Mouse (Mus musculus): ENCODE data around the gene Rwdd4a.

The Rwdd4a gene

GRCm38 (mm10) chr8:47533344-47534125 is at the start of gene Rwdd4a, which contains the start of gene Trappc11:
Gene Rwdd4a, plus strand, starts transcription at chr8:47533664.
Gene Trappc11, minus strand, starts transcription at chr8:47533470.
- DNase-seq (ENCODE audit: extremely low spot score, low read depth, low spot score): peak; percentile 96

GRCm38 (mm10) chr8:47487231-47487630 is 46.2 kb upstream of the Rwdd4a start:
- DNase-seq (ENCODE audit: extremely low spot score, low read depth, low spot score): no peak

DNA sequence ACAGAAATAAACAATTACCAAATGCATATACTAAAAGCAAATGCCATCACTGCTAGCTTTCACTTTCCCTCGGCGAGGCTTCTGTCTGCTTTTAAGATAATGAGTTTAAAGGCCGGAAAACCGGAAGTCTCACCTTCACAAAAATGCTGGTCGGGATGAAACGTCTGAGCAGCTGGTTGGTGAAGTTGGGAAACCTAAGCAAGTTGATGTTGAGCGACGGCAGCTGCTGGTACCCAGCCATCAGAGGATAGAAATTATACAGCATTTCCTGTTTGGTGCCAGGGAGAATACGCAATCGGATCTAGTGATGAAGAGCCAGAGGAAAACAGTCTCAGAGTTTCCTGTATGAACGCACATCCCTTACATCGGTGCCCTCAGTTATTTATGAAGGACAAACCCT is 40.4 kb upstream of the Rwdd4a start:
- DNase-seq (ENCODE audit: extremely low spot score, low read depth, low spot score): no peak

DNA sequence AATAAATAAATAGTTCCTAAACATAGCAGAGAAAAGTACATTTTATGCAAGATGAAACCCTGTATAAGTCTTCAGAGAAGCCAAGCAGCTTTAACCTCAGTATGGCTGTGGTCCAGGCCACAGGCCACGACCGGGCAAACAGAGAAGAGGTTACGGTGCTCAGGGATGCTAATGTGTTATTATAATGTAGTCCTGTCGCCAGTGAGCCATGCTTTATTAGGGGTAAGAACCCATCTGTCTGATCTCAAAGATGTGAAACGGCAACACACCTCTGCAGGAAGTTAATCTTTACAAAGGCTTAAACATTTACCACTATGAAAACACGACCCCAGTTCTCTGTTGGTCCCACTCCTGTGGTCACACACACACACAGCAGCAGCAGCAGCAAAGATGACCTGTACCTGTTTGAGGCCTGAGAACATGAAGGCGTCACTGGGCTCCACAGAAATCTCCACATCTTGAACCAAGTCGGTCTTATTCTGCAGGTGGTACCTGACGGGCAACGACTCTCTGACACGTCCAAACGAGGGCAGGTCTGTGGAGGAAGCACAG is 38.8 kb upstream of the Rwdd4a start:
- no peak for DNase-seq (ENCODE audit: extremely low spot score, low read depth, low spot score)

DNA sequence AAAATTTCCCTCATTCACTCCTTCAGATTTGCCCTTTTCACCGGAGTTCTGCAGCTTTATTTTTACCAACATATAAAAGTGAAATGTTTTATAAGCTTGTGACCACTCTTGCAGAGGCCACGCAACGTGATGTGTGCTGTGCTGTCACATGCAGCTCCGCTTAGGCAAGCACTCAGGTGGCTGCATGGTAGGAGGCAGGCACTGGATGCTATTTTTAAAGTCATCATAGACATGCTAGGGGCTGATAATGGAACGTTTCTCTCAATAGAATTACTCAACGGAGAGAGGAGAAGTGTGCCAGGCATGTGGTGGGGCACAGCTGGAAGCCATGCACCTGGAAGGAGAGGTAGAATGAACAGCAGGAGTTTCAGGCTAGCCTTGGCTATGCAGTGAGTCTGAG is 38.0 kb upstream of the Rwdd4a start:
- DNase-seq (ENCODE audit: extremely low spot score, low read depth, low spot score): no peak

GRCm38 (mm10) chr8:47501994-47502393 is 31.5 kb upstream of the Rwdd4a start:
- no peak for DNase-seq (ENCODE audit: extremely low spot score, low read depth, low spot score)

DNA sequence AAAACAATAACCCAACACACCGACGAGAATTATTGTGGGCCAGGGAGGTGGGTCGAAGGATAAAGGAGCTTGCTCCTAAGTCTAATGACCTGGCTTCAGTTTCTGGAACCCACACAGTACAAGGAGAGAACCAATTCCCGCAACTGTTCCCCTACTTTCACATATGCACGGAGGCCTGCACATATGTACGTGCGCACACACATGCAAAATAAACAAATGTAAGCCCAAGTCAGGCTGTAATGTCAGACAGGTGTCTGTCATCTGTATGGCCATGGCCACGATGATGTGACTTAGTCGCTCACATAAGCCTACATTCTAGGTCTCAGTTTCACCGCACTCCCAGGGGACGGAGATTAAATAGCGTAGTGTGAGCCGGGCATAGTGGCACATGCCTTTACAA is 30.9 kb upstream of the Rwdd4a start:
- DNase-seq (ENCODE audit: extremely low spot score, low read depth, low spot score): no peak

- no peak for DNase-seq (ENCODE audit: extremely low spot score, low read depth, low spot score)
These were observed 28.0 kb upstream of the Rwdd4a start for GRCm38 (mm10) chr8:47505431-47505830.

DNA sequence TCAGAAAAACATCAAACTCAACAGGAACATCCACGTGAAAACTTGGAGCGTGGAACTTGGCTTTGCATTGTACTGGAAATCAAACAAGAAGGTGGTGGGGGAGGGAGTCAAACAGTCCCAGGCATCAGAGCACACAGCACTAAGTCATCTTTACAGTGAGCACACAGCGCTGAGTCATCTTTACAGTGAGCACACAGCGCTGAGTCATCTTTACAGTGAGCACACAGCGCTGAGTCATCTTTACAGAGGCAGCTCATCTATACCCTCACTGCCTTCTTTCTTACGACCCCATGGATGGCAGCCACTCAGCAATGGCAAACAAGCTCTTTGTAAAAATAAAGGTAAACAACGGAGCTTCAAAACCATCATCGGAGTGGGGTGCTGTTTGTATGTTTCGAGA is 22.5 kb upstream of the Rwdd4a start:
- DNase-seq (ENCODE audit: extremely low spot score, low read depth, low spot score): no peak

GRCm38 (mm10) chr8:47513601-47514000 is 19.9 kb upstream of the Rwdd4a start:
- DNase-seq (ENCODE audit: extremely low spot score, low read depth, low spot score): no peak

- no peak for DNase-seq (ENCODE audit: extremely low spot score, low read depth, low spot score)
These were observed 5.4 kb upstream of the Rwdd4a start for GRCm38 (mm10) chr8:47528094-47528493.

DNA sequence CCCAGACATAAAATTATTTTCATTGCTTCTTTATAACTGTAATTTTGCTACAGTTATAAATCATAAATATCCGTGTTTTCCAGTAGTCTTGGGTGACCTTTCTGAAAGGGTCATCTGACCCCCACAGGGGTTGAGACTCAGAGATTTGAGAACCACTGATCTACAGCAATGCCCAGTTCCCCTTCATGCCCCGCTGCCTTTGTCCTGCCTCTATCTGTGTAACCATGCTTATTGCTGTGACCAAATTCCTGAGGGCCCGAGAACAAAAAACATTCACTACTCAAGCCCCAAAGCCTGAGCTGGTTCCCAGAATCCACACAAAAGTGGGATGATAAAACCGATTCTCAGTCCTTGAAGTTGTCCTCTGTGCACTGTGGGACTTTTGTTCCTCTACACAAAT is 4.9 kb downstream of the Rwdd4a start:
- DNase-seq (ENCODE audit: extremely low spot score, low read depth, low spot score): no peak

DNA sequence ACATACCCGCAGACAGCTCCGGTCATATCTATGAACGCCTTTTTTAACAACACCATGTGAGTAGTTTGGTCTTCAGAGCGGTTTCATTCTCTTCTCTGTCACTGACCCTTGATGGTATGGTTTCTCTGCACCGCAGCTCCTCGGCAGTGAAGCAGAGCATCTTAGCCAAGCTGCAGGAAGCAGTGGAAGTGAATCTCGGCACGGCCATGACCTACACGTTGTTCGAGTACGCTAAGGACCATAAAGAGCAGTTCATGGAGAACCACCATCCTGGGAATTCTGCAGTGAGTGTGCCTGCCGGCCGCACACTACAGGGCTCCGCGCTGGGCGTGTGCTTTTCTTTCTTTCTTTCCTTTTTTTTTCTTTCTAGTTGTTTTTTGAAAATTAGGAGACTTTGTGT is 9.3 kb downstream of the Rwdd4a start:
- no peak for DNase-seq (ENCODE audit: extremely low spot score, low read depth, low spot score)

- DNase-seq (ENCODE audit: extremely low spot score, low read depth, low spot score): no peak
These were observed 10.6 kb downstream of the Rwdd4a start for GRCm38 (mm10) chr8:47544094-47544493.

DNA sequence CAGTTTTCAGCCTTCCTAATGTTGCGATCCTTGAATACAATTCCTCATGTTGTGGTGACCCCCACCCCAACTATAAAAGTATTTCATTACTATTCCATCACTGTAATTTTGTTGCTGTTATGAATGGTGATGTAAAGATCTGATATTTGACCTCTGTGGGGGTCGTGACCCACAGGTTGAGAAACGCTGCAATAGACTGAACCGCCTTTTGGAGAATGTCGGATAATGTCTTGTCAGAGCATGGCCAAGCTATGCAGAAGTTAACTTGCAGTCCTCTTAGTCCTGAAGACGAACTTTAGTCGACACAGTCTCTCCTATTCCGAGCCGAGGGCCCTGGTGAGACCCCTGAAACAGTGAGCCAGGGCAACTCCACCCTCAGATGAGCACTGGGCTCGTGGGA is 13.6 kb downstream of the Rwdd4a start:
- no peak for DNase-seq (ENCODE audit: extremely low spot score, low read depth, low spot score)

- DNase-seq (ENCODE audit: extremely low spot score, low read depth, low spot score): no peak
These were observed 20.1 kb downstream of the Rwdd4a start for GRCm38 (mm10) chr8:47553613-47554012.

- no peak for DNase-seq (ENCODE audit: extremely low spot score, low read depth, low spot score)
These were observed 23.0 kb downstream of the Rwdd4a start for GRCm38 (mm10) chr8:47556446-47556845.

GRCm38 (mm10) chr8:47558274-47558673 is 24.8 kb downstream of the Rwdd4a start:
- no peak for DNase-seq (ENCODE audit: extremely low spot score, low read depth, low spot score)

- no peak for DNase-seq (ENCODE audit: extremely low spot score, low read depth, low spot score)
These were observed 27.3 kb downstream of the Rwdd4a start for GRCm38 (mm10) chr8:47560801-47561200.

DNA sequence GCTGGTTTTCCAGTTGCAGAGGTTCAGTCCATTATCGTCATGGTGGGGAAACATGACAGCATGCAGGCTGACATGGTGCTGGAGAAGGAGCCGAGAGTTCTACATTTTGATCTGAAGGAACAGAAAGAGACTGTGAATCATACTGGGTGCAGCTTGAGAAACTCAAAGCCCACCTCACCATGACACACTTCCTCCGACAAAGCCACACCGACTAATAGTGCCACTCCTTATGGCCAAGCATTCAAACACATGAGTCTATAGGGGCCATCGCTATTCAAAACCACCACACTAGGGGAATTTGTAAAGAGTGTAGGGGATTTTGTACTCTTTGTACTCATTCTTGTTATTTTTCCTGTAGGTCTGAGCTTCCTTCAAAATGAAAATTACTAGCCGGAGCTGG is 33.1 kb downstream of the Rwdd4a start:
- DNase-seq (ENCODE audit: extremely low spot score, low read depth, low spot score): no peak

DNA sequence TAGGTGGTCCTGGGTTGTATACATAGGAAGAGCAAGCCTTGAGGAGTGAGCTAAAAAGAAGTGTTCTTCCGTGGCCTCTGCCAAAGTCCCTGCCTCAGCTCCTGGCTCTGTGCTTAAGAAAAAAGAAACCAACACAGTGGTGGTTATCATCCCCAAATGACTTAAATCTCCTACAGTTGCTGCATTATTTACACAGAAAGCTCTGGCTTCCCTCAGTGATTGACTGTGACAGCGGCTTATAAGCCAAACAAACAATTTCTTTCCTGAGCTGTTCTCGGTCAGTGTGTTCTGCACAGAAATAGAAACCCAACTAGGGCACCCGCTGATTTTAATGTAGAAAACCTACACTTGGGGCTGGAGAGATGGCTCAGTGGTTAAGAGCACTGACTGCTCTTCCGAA is 34.6 kb downstream of the Rwdd4a start:
- no peak for DNase-seq (ENCODE audit: extremely low spot score, low read depth, low spot score)

GRCm38 (mm10) chr8:47570161-47570560 is 36.7 kb downstream of the Rwdd4a start:
- DNase-seq (ENCODE audit: extremely low spot score, low read depth, low spot score): no peak

DNA sequence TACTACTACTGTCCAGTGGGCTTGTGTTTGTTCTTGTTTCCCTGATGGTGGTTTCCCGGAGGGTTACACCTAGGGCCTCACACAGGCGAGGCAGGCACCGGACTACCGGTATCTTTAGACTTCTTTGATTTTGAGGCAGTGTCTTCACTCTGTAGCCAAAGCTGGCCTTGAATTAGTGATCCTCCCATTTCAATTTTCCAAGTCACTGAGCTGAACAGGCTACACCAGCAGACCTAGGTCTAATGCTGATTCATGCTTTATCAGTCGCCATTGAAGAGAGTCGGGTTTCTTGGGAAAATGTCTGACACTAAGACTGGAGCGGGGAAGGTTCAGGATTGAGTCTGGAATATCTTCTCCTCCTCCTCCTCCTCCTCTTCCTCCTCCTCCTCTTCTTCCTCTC is 40.0 kb downstream of the Rwdd4a start:
- DNase-seq (ENCODE audit: extremely low spot score, low read depth, low spot score): no peak
